Mouse (Mus musculus) adrenal gland, postnatal 4 days (tissue): ENCODE results near the gene Aifm2. TPM values are rescaled to one million over a fixed set of nuclear protein-coding genes. Genes with fewer than 3 reads are reported as not detected.

Experiments used
- DNase-seq, 2 experiments: peaks; one replicate each; pipeline ENCODE4 v3.0.0; 2021 to 2022; ENCODE audit warnings: low spot score in 2 of 2, mixed read lengths in 2 of 2
- total RNA-seq, 2 experiments: library from RNA; stranded (reverse); gene quantifications; 2 replicates each; pipeline ENCODE4 v1.2.3; 2021

The Aifm2 gene
- total RNA-seq, 2 experiments from 2014 or later = 229 to 261 TPM

DNA sequence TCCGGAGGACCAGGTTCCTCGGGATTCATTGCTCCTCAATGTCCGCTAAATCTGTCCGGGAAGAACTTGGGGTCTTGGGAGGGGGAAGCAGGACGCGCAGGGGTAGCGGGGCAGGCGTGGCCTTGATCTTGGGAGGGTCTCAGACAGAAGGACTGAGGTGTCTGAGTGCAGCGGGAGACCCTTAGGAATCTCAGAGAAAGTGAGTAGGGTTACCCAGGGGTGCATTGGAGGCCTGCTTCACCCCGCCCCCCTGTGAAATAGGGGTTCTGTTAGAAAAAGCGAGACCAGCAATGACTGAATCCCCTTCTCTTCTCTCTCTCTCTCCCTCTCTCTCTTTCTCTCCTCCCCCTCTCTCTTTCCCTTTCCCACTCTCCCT, 387 bp downstream of the Aifm2 start:
- no peak for DNase-seq

DNA sequence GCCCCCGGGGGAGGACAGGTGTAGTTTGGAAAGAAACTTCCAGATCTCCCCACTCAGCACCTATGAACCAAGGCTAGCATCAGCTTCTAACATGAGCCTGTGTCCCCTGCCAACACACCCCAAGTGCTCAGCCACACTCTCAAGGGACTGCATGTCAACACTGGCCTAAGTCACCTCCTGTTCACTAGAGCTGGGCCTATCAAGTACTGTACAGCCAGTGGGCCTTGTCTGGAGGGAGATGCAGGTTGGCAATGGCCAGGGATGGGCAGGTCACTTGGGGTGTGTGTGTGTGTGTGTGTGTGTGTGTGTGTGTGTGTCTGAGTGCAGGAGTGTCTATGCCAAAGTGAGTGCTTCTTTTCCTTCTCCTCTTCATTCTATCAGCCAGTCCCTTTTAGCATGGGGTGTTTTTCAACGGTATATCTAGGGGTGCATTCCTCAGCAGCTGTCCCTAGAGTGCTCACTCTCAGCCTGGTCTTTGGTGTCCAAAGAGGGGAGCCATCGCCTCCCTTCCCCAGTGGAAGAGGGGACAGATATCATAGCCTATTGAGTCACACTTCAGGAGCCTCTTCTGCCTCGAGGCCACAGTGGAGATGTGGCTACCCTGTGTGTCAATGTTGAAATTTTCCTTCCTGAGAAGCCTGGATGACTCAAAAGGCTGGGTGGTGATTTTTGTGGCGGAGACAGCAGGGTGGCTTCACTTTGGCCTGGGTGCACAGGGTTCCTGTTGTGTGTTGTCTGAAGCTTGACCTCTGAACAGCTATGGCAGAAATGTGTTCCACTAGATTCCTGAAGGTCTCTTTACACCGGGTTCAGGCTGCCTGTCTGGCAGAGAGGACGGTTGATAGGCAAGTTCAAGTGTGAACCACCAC, 1.2 kb downstream of the Aifm2 start:
- DNase-seq = peak in 1 of 2 experiments; percentile 23

DNA sequence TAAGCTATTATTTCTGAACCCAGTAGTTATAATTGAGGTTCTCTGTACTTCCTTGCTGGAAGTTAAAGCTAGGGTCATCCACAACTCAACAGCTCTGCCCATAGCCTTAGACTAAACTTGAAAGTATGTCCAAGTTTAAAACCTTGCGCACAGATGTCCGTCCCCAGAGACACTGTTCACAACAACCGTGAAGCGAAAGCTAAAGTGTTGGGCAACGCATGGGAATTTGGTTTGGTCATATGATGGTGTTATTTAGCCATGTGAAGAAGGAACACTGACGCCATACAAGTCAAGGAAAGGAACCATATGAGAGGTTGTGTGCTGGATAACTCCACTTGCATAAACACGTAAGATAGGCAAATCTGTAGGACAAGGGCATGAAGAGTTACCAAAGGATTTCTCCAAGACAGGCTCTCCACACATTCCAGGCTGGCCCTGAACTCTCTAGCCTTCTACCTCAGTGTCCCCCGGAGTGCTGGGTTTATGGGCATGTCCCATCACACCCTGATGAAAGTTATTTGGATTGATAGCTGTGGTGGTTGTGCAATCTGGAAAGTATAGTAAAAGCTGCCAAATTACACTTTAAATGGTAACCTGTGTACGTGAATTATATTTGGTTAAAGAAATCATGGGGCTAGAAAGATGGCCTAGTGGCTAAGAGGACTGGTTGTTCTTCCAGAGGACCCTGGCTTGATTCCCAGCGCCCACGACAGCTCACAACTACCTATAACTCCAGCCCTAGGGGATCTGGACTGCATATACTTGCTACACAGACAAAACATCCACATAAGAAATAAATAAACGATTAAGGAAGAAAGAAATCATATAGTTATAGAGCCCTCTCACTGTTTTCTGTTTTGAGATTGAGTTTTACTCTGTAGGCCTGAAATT, 2.6 kb downstream of the Aifm2 start:
- no peak for DNase-seq

DNA sequence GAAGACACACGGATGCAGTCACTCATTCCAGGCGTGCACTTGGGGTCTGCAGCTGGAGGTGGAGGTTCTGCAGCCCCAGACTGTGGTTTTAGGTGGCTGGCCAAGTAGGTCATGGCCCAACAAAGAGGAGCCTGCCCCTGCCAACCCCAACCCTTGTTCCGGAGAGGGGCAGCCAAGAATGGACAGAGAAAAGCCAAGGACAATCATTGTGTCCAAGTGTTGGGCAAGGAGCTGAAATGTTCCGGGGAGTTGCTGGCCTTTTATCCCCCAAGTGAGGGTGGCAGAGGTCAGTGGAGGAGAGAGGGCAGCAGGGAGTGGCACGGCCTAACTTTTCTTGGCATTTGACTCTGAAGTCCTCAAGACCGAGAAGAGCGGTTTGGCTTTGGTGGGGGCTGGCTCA, 5.3 kb downstream of the Aifm2 start:
- DNase-seq = peak in 1 of 2 experiments; percentile 26

DNA sequence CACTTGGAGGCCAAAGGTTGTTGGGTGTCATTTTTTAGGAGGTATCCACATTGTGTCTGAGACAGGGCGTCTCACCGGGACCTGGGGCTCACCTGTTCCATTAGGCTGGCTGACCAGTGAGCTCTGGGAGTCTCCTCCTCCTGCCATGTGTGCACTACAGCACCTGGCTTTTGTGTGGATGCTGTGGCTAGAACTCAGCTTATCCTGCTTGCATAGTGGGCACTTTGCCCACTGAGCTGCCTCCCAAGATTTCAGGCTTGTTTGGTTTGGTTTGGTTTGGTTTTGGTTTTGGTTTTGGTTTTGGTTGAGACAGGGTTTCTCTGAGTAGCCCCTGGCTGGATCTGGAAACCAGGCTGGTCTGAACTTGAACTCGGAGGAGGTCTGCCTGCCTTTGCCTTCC, 7.2 kb downstream of the Aifm2 start:
- no peak for DNase-seq

DNA sequence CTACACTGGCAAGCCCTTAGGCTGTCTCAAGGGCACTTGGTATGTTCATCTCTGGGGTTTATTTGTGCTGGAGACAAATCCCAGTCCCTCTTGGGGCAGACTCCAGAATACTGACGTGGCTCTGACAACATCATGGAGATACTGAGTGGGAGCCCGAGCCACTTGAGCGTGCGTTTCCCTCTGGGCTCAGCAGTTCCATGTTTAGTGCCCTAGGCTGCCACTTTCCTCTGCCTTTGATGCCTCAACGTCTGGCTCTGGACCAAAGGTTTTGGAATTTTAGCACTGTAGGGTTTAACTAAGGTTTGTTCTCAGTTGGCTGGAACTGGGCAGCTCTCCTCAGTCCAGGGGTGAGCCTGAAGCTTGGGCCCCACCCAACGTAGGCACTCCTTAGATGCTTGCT, 8.2 kb downstream of the Aifm2 start:
- DNase-seq = no peak

DNA sequence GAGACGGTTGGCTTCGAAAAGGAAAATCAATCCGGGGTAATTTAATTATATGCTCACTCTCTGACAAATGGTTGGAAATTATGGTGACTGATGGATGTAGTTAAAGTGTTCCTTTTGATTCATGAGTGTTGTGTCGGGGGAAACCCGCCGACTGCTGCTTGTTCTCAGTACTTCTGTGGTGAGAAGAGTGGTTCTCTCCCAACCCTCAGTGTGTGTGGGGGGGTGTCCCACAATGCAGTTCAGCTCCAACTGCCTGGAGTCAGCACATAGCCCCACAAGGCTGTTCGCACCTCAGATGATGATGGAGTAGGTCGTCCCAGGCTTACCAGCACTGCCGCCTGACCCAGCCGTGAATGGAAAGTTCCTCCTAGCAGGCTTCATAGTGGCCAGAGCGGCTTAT, 14.1 kb downstream of the Aifm2 start:
- DNase-seq = no peak

DNA sequence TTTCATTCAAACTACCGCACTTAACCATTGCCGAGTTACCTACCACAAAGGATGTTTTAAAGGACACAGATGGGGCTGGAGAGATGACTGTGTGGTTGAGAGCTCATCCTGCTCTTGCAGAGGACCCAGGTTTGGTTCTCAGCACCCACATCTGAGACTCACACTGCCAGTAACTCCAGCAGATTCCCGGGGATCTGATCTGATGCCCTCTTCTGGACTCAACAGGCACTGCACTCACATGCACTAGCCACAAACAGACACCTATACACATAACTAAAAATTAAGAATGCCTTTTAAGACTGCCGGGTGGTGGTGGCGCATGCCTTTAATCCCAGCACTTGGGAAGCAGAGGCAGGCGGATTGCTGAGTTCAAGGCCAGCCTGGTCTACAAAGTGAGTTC, 15.1 kb downstream of the Aifm2 start:
- no peak for DNase-seq

DNA sequence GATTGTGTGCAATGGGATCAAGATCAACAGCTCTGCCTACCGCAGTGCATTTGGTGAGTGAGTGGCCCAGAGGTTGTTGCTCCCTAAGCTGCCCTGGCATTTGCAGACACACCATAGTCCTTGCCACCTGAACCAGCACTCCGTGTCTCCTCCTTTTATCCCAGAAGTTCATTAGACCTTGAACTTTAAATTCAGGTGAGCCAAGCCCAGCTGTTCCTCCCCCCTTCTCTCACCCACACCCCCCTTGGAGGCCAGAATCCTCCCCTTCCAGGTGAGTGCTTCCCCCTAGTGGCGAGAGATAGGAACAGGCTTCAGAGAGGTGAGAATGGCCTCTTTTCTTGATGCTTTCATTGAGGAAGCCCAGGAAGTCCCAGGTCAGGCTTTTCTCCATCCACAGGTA, 19.3 kb downstream of the Aifm2 start:
- DNase-seq = peak in 1 of 2 experiments; percentile 25

DNA sequence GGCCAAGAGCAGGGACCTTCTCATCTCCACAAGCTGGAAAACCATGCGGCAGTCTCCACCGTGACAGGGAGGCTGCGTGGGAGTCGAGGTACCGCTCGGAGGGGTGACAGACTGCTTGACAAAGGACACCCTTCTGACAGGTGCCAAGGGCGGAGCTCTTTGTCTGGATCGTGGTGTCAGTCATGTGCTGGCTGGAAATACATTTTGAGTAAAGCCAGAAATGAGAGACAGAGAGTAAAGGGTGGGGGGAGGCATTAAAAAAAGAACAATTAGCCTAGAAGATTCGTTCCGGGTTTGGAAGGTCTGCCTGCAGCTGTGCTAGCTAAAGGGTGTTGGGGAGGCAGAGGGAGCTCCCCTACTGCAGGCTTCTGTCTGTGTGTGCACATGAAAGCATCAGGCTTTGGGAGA, 21.6 kb downstream of the Aifm2 start:
- no peak for DNase-seq

DNA sequence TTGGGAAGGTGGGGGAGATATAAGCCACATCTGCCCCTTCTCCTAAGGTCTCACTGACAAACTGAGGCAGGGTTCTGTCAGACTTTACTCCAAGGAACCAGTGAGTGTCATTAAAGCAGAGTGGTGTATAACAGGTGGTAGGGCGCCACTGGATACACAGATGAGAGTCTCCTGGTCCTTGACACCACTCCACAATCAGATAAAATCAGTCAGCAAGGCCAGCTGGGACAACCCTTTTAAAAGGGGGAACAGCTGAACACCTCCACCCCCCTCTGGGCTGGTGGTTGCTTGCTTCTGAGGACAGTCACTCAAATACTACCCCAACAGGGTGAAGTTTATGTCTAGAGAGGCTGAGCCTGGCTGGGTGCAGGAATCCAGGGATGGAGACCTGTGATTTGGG, 22.5 kb downstream of the Aifm2 start:
- no peak for DNase-seq

DNA sequence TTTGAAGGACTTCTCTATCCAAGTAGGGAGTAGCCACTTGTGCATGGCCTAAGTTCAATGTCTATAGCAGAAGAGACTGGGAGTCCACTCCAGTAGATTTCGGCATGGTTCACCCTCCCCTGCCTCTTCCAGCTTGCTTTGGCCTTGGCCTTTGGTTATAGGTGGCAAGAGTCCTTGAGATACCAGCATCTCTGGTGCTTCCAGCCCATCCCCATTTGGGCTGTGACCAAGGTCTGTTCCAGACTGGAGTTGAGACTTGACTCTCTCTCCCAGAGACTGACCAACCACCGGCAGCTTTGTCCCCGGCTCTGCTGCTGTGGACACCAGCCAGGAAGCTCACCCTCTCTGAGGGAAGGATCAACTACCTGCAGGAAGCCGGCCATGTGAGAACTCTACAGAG, 23.1 kb downstream of the Aifm2 start:
- DNase-seq = no peak

DNA sequence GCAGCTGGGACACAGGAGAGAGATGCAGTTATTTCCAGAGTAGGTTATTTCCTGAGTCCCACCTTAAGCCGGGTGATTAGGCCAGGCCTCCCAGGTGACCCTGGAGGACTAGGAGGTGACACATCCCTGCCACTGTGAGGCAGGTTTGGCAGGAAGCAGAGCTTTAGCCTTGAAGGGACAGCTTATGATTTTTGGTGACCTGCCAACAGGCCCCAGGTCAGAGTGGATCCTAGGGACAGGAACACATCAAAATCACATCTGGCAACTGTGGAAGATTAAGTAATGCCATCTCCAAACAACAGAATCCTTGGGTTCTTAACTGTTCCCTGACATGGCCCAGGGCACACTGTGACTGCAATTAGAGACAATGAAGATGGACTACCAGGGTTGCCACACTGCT, 26.2 kb downstream of the Aifm2 start:
- DNase-seq = peak in 1 of 2 experiments; percentile 21

DNA sequence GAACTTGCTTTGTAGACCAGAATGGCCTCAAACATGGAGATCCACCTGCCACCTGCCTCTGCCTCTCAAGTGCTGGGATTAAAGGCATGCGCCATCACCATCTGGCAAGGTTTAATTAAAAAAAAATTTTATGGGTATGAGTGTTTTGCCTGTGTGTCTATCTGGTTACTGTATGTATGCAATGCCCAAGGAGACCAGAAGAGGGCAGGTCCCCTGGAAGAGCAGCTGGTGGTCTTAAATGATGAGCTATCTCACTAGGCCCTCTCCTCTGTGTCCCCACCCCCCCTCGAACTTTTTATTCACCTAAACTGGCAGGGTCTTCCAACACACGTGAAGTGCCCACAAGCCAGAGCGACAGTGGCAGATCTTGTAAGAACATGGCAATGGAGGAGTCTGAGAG, 26.8 kb downstream of the Aifm2 start:
- DNase-seq = no peak

DNA sequence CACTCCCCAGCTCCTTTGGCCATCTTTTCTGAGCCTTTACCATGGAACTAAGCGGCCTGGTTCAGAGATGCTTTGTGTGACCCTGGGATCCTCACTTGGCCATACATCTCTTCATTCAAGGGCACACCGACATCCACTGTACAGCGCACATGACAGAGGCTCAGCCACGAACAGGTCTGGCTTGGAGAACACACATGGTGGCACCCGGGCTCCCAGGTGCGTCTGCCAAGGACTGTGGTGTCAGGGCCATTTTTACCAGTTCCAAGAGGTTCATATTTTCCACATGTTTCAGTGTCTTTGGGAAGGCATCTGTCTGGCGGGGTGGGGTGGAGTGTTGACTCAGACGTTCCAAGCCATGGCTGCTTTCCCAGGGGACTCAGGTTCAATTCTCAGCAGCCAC, 27.3 kb downstream of the Aifm2 start:
- DNase-seq = no peak

DNA sequence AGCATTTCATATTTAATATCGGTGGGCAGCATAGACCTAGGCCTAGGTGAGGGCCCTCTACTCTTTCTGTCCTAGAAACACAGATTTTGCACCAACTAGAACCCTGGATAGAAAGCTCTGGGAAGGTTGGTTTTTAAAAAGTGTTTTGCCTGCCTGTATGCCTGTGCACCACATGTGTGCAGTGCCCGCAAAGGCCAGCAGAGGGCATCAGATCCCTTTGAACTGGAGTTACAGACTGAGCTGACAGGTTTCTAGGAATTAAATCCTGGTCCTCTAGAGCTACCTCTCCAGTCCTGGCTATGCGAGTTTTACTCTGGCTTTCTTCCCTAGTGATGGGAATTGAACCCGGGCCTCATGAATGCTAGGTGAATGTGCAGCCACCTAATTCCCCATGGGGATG, 30.1 kb downstream of the Aifm2 start:
- peak in 1 of 2 experiments; percentile 28 for DNase-seq

DNA sequence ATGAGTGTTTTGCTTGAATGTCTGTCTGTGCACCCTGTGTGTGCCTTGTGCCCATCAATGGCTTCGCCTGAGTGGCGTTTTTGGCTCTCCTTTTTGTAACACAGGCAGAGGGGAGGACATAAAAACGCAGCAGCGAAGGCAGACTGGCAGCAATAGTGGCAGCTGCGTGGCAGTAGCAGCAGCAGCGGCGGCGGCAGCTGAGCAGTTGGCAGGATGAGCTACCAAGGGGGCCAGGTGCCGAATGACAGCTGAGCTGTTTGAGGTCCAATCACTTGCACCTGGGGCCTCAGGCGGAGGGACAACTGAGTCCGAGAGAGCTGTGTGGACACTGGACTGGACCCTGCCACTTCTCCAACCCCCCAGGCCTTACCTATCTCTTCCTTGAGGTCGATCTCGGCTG, 32.2 kb downstream of the Aifm2 start:
- no peak for DNase-seq

DNA sequence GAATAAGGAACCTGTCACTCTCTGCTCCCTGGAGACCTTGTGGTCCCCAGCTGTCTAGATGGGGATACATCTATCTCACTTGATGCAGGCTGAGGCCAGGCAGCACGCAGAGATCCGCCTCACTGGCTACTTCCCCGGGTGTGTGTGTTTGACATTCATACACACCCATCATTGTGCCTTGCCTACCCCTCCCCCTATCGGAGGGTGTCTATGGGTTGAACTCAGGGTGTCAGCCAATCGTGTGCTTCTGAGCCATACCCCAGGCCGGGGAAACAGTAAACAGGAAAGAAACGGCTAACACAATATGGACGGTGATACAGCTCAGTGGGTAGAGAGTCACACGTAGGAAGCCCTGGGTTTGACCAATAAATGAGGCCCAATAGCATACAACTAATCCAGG, 35.0 kb downstream of the Aifm2 start:
- no peak for DNase-seq

DNA sequence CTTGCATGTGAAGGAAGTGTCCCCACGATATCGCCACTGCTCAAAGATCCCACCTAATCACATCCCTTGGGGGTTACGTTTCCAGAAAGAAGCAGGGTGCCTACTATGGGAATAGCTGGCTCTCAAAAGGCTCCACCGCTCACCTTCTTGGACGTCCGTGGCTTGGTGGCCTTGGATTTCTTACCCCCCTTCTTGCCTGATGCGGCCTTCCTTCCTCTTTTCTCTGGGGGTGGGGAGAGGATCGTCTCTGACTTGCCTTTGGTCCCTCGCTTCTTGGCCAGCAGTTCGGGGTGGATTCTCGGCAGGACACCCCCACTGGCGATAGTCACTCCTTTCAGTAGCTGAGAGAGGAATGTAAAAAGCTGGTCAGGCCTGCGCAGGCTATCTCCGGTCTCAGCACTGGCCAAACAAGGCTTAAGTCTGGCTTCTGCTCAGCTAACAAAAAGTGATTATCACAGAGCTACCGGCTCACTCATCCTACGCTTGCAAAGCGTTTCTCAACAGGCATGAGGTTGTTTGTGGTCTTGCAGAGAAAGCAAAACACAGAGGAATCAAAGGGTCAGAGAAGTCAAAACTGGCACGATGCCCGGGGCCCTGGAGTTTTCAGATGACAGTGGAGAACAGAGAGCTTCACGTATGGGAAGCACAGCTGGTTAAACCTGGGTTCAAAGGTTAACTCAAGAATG, 36.6 kb downstream of the Aifm2 start:
- peak in 1 of 2 experiments; percentile 44 for DNase-seq

DNA sequence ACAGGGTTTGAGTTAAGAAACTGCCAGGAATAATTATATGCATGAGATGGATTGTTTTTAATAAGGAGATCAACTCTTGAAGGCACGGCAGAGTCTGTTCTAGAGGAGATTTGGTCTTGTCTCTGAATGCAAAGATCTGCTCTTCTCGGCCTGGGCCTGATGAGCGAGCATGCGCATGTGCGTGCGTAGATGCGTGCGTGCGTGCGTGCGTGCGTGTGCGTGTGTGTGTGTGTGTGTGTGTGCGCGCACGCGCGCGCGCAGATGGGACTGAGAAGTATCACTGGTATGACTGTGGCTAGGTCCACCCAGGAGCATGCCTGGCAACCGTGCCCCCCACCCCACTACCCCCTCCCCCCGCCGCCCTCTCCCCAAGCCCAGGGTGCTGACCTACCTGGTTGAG, 38.0 kb downstream of the Aifm2 start:
- DNase-seq = no peak

DNA sequence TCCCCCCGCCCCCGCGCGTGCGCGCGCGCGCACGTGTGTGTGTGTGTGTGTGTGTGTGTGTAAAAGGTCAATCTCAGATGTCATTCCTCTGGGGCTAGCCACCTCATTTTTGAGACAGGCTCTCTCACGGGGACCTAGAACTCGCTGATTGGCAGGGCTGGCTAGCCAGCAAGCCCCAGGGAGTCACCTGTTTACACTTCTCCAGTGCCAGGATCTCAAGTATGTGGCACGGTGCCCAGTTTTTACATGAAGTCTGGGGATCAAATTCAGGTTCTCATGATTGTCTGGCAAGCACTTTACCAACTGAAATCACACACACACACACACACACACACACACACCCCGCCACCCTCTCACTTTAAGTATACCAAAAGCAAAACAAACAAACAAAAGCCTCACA, 42.0 kb downstream of the Aifm2 start:
- no peak for DNase-seq

DNA sequence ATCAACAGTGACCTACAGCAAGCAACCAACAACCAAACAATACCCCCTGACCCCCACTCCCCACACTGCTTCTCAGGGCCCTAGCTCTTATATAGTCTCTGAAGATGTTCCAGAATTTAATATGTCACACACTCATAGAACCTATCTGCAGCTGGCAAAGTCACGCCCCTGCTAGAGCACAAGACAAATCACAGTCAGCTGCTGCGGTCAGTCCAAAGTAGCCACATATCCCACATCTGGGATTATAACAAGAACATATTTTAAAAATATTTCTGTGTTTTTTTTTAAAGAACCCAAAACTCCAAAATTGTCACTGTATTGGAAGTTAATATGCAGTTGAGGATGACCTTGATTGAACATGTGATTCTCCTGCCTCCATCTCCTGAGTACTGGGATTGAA, 43.8 kb downstream of the Aifm2 start:
- DNase-seq = no peak
